Mouse (Mus musculus) kidney, adult 2 months (tissue): Measurements from ENCODE around the gene Muc5b.

Experiments
- CTCF ChIP-seq: fragments of 200-500 bp; conservative IDR thresholded peaks from 2 replicates; pipeline ENCODE4 v1.5.1; 2011; ENCODE audit warnings: low read depth, mild to moderate bottlenecking, control low read depth, low read length, moderate library complexity, mixed read lengths; ENCODE audit not compliant: insufficient read depth, insufficient read length
- POLR2A ChIP-seq: fragments of 200-500 bp; IDR thresholded peaks from one replicate; pipeline ENCODE4 v1.6.1; 2011; ENCODE audit warnings: low read depth, low read length, control low read depth

- no peak for TF ChIP-seq CTCF
- no peak for TF ChIP-seq POLR2A
Measured at GRCm38 (mm10) chr7:141874891-141875290, 36.0 kb downstream of the Muc5b start.
